Mouse (Mus musculus): Measurements from ENCODE around the gene Idh3b. TPM values are rescaled to one million over a fixed set of nuclear protein-coding genes. Genes with fewer than 3 reads are reported as not detected.

Gene Idh3b
- 144 TPM for polyA plus RNA-seq (2012; fragmentation: generic; extraction: Trizol)
- long read RNA-seq, experiment 1, transcript Idh3b-201 (12 exons, 1,616 nt) = major isoform, 143 of 161 reads
- long read RNA-seq, experiment 1, partial matches to known transcripts = 7 of 161 reads
- long read RNA-seq, experiment 1, other reads (novel, unspliced or antisense) = 11 of 161 reads
- long read RNA-seq, experiment 2, transcript Idh3b-201 (12 exons, 1,616 nt) = major isoform, 359 of 381 reads
- long read RNA-seq, experiment 2, partial matches to known transcripts = 4 of 381 reads
- long read RNA-seq, experiment 2, other reads (novel, unspliced or antisense) = 18 of 381 reads

GRCm38 (mm10) chr2:130283854-130284654 lies at the start of gene Idh3b:
Gene Idh3b, minus strand, starts transcription at chr2:130284547.
- Histone ChIP-seq H3K36me3 (ENCODE audit: control insufficient read depth, insufficient read depth) (peaks cover 35% of the 10 kb centered on the region), H3K27me3 (ENCODE audit: control insufficient read depth, insufficient read depth, insufficient read length) (no peaks in the 10 kb centered on the region), H3K79me3 (ENCODE audit: low read depth) (peaks cover 39% of the 10 kb centered on the region), H3K79me2 (ENCODE audit: control insufficient read depth, insufficient read depth) (peaks cover 51% of the 10 kb centered on the region), H3K4me3 (ENCODE audit: insufficient read depth, poor library complexity, severe bottlenecking) (peak within 1 kb of the TSS; percentile 99), H3ac (ENCODE audit: control insufficient read depth, insufficient read length, low read depth) (peak within 1 kb of the TSS; percentile 94)
- no peak for TF ChIP-seq CEBPB (IDR thresholded peaks at IDR 0.05; ENCODE audit: low read depth)
- TF ChIP-seq MYOG (IDR thresholded peaks at IDR 0.05; ENCODE audit: control insufficient read depth, extremely low read depth, insufficient read length) = no peak
- no peak for TF ChIP-seq FOSL1 (IDR thresholded peaks at IDR 0.05; ENCODE audit: insufficient read depth, low read length, poor library complexity, severe bottlenecking)
- no peak for TF ChIP-seq CTCF (IDR thresholded peaks at IDR 0.05; ENCODE audit: control insufficient read depth, insufficient read depth, insufficient read length)
- TF ChIP-seq MAX (IDR thresholded peaks at IDR 0.05) = peak; percentile 40

- TF ChIP-seq FOSL1 (IDR thresholded peaks at IDR 0.05; ENCODE audit: insufficient read depth, low read length, poor library complexity, severe bottlenecking) (no peak), MYOG (IDR thresholded peaks at IDR 0.05; ENCODE audit: control insufficient read depth, extremely low read depth, insufficient read length) (no peak), MAX (IDR thresholded peaks at IDR 0.05) (no peak), CTCF (IDR thresholded peaks at IDR 0.05; ENCODE audit: control insufficient read depth, insufficient read depth, insufficient read length) (no peak), MYOD1 (IDR thresholded peaks at IDR 0.05; ENCODE audit: control insufficient read depth, insufficient read length, low read depth) (no peak), CEBPB (IDR thresholded peaks at IDR 0.05; ENCODE audit: low read depth) (no peak), USF1 (IDR thresholded peaks at IDR 0.05; ENCODE audit: low read depth) (no peak)
- Histone ChIP-seq H3ac (ENCODE audit: control insufficient read depth, insufficient read length, low read depth) (no peak overlapping the region), H3K4me3 (ENCODE audit: insufficient read depth, poor library complexity, severe bottlenecking) (no peak overlapping the region)
These were observed 45.2 kb upstream of the Idh3b start for GRCm38 (mm10) chr2:130329502-130329901.

GRCm38 (mm10) chr2:130327057-130327456 lies 42.7 kb upstream of the Idh3b start:
- H3K36me3 ChIP-seq (ENCODE audit: control insufficient read depth, insufficient read depth) = no peaks in the 10 kb centered on the region
- no peak overlapping the region for H3ac ChIP-seq (ENCODE audit: control insufficient read depth, insufficient read length, low read depth)
- H3K79me2 ChIP-seq (ENCODE audit: control insufficient read depth, insufficient read depth) = no peaks in the 10 kb centered on the region
- peaks cover 16% of the 10 kb centered on the region for H3K27me3 ChIP-seq (ENCODE audit: control insufficient read depth, insufficient read depth, insufficient read length)
- no peak for TF ChIP-seq CEBPB (IDR thresholded peaks at IDR 0.05; ENCODE audit: low read depth)
- no peak for TF ChIP-seq MAX (IDR thresholded peaks at IDR 0.05)
- no peak for TF ChIP-seq CTCF (IDR thresholded peaks at IDR 0.05; ENCODE audit: control insufficient read depth, insufficient read depth, insufficient read length)
- TF ChIP-seq FOSL1 (IDR thresholded peaks at IDR 0.05; ENCODE audit: insufficient read depth, low read length, poor library complexity, severe bottlenecking) = no peak
- TF ChIP-seq MYOD1 (IDR thresholded peaks at IDR 0.05; ENCODE audit: control insufficient read depth, insufficient read length, low read depth) = no peak
- TF ChIP-seq USF1 (IDR thresholded peaks at IDR 0.05; ENCODE audit: low read depth) = no peak
- no peak for TF ChIP-seq MYOG (IDR thresholded peaks at IDR 0.05; ENCODE audit: control insufficient read depth, extremely low read depth, insufficient read length)
- H3K79me3 ChIP-seq (ENCODE audit: low read depth) = no peaks in the 10 kb centered on the region
- H3K4me3 ChIP-seq (ENCODE audit: insufficient read depth, poor library complexity, severe bottlenecking) = no peak overlapping the region

More at GRCm38 (mm10) chr2:130329502-130329901, 45.2 kb upstream of the Idh3b start:
- Histone ChIP-seq H3K79me3 (ENCODE audit: low read depth) (no peaks in the 10 kb centered on the region), H3K27me3 (ENCODE audit: control insufficient read depth, insufficient read depth, insufficient read length) (peaks cover 13% of the 10 kb centered on the region), H3K36me3 (ENCODE audit: control insufficient read depth, insufficient read depth) (no peaks in the 10 kb centered on the region), H3K79me2 (ENCODE audit: control insufficient read depth, insufficient read depth) (no peaks in the 10 kb centered on the region)

- Histone ChIP-seq H3K4me3 (ENCODE audit: insufficient read depth, poor library complexity, severe bottlenecking) (no peak overlapping the region), H3K36me3 (ENCODE audit: control insufficient read depth, insufficient read depth) (no peaks in the 10 kb centered on the region), H3K79me3 (ENCODE audit: low read depth) (no peaks in the 10 kb centered on the region), H3ac (ENCODE audit: control insufficient read depth, insufficient read length, low read depth) (no peak overlapping the region), H3K79me2 (ENCODE audit: control insufficient read depth, insufficient read depth) (no peaks in the 10 kb centered on the region), H3K27me3 (ENCODE audit: control insufficient read depth, insufficient read depth, insufficient read length) (peaks cover under 1% of the 10 kb centered on the region)
- TF ChIP-seq MYOD1 (IDR thresholded peaks at IDR 0.05; ENCODE audit: control insufficient read depth, insufficient read length, low read depth) (no peak), USF1 (IDR thresholded peaks at IDR 0.05; ENCODE audit: low read depth) (no peak), MAX (IDR thresholded peaks at IDR 0.05) (no peak), CEBPB (IDR thresholded peaks at IDR 0.05; ENCODE audit: low read depth) (no peak), FOSL1 (IDR thresholded peaks at IDR 0.05; ENCODE audit: insufficient read depth, low read length, poor library complexity, severe bottlenecking) (no peak), MYOG (IDR thresholded peaks at IDR 0.05; ENCODE audit: control insufficient read depth, extremely low read depth, insufficient read length) (no peak), CTCF (IDR thresholded peaks at IDR 0.05; ENCODE audit: control insufficient read depth, insufficient read depth, insufficient read length) (no peak)
These were observed 18.7 kb upstream of the Idh3b start for GRCm38 (mm10) chr2:130303014-130303413.

- Histone ChIP-seq H3K27me3 (ENCODE audit: control insufficient read depth, insufficient read depth, insufficient read length) (peaks cover 18% of the 10 kb centered on the region), H3K79me3 (ENCODE audit: low read depth) (no peaks in the 10 kb centered on the region), H3K4me3 (ENCODE audit: insufficient read depth, poor library complexity, severe bottlenecking) (no peak overlapping the region), H3ac (ENCODE audit: control insufficient read depth, insufficient read length, low read depth) (no peak overlapping the region), H3K36me3 (ENCODE audit: control insufficient read depth, insufficient read depth) (no peaks in the 10 kb centered on the region), H3K79me2 (ENCODE audit: control insufficient read depth, insufficient read depth) (no peaks in the 10 kb centered on the region)
- no peak for TF ChIP-seq CTCF (IDR thresholded peaks at IDR 0.05; ENCODE audit: control insufficient read depth, insufficient read depth, insufficient read length)
- TF ChIP-seq FOSL1 (IDR thresholded peaks at IDR 0.05; ENCODE audit: insufficient read depth, low read length, poor library complexity, severe bottlenecking) = no peak
- TF ChIP-seq USF1 (IDR thresholded peaks at IDR 0.05; ENCODE audit: low read depth) = no peak
- TF ChIP-seq MYOD1 (IDR thresholded peaks at IDR 0.05; ENCODE audit: control insufficient read depth, insufficient read length, low read depth) = no peak
- no peak for TF ChIP-seq MYOG (IDR thresholded peaks at IDR 0.05; ENCODE audit: control insufficient read depth, extremely low read depth, insufficient read length)
- no peak for TF ChIP-seq CEBPB (IDR thresholded peaks at IDR 0.05; ENCODE audit: low read depth)
- TF ChIP-seq MAX (IDR thresholded peaks at IDR 0.05) = no peak
These were observed 13.2 kb upstream of the Idh3b start for GRCm38 (mm10) chr2:130297580-130297979.
